Mouse (Mus musculus) liver, adult 2 months (tissue): ENCODE data around the gene G3bp1.

Experiments used
- CTCF ChIP-seq: fragments of 200-500 bp; IDR thresholded peaks from 2 replicates; pipeline ENCODE4 v1.5.1; 2011; ENCODE audit warnings: low read depth, low read length, control low read depth
- POLR2A ChIP-seq: fragments of 200-500 bp; IDR thresholded peaks from 2 replicates; pipeline ENCODE4 v1.6.1; 2011; ENCODE audit warnings: low read length, control low read depth; ENCODE audit not compliant: insufficient read depth; ENCODE audit errors: extremely low read depth

DNA sequence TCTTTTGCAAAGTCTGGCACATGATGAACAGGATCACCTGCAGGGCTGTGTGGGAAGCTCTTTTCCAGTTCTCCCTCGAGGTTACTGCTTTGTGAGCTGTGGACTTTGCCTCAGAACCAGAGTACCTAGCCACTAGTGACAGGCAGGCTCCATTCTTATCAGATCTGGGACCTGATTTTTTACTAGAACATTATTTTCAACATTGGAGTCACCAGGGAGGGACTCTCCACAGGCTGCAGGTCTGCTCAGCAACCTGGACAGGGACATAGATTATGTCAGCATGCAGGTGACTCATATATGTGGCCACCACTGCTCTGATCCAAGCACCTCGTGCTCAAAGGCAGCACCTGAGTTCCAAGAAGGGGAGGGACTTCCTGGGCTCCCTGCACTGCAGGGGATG lies 14.3 kb upstream of the G3bp1 start:
- no peak for TF ChIP-seq CTCF
- no peak for TF ChIP-seq POLR2A
